Mouse (Mus musculus): ENCODE data around the gene Mocs1.

GRCm38 (mm10) chr17:49456334-49456733 lies 28.2 kb downstream of the Mocs1 start:
- no peak for TF ChIP-seq CTCF (conservative IDR thresholded peaks at IDR 0.05; ENCODE audit: low read length)
- no peak for TF ChIP-seq NANOG (IDR thresholded peaks at IDR 0.05; ENCODE audit: borderline replicate concordance, low read length)
- TF ChIP-seq POU5F1 (IDR thresholded peaks at IDR 0.05; ENCODE audit: borderline replicate concordance, low read length), result no peak
